Mouse (Mus musculus): Measurements from ENCODE around the gene Zscan25. TPM values are rescaled to one million over a fixed set of nuclear protein-coding genes. Genes with fewer than 3 reads are reported as not detected.
A peak's percentile ranks its signal among the peaks of the same experiment; 100 is the strongest.
"Not testable (repeated sequence)": the region's sequence is repeated elsewhere in the genome, so short reads cannot be mapped to it uniquely, and the experiment has no call there.

Zscan25 gene
- polyA plus RNA-seq, 1 experiment, result 10.4 TPM

DNA sequence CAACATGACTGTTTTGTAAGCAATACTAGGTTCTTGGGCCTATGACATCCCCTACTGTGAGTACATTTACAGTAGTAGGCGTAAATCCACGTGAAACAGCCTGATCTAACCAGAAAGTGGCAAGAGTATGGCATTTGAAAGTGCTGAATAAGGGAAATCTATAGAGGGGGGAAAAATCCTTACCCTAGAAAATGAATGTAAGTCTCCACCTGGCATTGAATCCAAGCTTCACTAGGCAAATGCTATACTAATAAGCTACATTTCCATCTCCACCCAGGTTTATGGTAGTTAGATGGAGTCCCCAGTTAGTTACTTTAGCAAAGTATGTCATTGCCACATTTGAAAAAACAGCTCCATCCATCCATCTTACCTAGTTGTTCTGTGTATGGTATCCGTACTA, 30.8 kb upstream of the Zscan25 start:
- Histone ChIP-seq H3K27me3 (ENCODE audit: control insufficient read depth, insufficient read depth, insufficient read length) (no peaks in the 10 kb centered on the region), H3K79me2 (ENCODE audit: control insufficient read depth, insufficient read depth) (no peaks in the 10 kb centered on the region), H3K36me3 (ENCODE audit: control insufficient read depth, insufficient read depth) (peaks cover 46% of the 10 kb centered on the region), H3K4me3 (ENCODE audit: insufficient read depth, poor library complexity, severe bottlenecking) (no peak overlapping the region), H3K79me3 (ENCODE audit: low read depth) (no peaks in the 10 kb centered on the region), H3ac (ENCODE audit: control insufficient read depth, insufficient read length, low read depth) (no peak overlapping the region)
- TF ChIP-seq CTCF (IDR thresholded peaks at IDR 0.05; ENCODE audit: control insufficient read depth, insufficient read depth, insufficient read length) (no peak), CEBPB (IDR thresholded peaks at IDR 0.05; ENCODE audit: low read depth) (no peak), USF1 (IDR thresholded peaks at IDR 0.05; ENCODE audit: low read depth) (no peak), MYOG (IDR thresholded peaks at IDR 0.05; ENCODE audit: control insufficient read depth, extremely low read depth, insufficient read length) (no peak), FOSL1 (IDR thresholded peaks at IDR 0.05; ENCODE audit: insufficient read depth, low read length, poor library complexity, severe bottlenecking) (no peak), MAX (IDR thresholded peaks at IDR 0.05) (no peak), MYOD1 (IDR thresholded peaks at IDR 0.05; ENCODE audit: control insufficient read depth, insufficient read length, low read depth) (no peak)

DNA sequence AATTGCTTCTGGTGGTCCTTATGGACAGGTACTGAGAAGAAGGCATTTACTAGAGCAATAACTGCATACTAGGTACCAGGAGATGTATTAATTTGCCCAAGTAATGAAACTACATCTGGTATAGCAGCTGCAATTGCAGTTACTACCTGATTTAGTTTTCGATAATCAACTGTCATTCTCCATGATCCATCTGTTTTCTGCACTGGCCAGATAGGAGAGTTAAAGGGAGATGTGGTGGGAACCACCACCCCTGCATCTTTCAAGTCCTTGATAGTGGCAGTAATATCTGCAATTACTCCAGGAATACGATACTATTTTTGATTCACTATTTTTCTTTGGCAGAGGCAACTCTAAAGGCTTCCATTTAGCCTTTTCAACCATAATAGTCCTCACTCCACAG, 6.7 kb upstream of the Zscan25 start:
- H3K36me3 ChIP-seq (ENCODE audit: control insufficient read depth, insufficient read depth); H3K27me3 ChIP-seq (ENCODE audit: control insufficient read depth, insufficient read depth, insufficient read length); H3K4me3 ChIP-seq (ENCODE audit: insufficient read depth, poor library complexity, severe bottlenecking); H3K79me3 ChIP-seq (ENCODE audit: low read depth); H3ac ChIP-seq (ENCODE audit: control insufficient read depth, insufficient read length, low read depth); H3K79me2 ChIP-seq (ENCODE audit: control insufficient read depth, insufficient read depth): not testable (repeated sequence)

DNA sequence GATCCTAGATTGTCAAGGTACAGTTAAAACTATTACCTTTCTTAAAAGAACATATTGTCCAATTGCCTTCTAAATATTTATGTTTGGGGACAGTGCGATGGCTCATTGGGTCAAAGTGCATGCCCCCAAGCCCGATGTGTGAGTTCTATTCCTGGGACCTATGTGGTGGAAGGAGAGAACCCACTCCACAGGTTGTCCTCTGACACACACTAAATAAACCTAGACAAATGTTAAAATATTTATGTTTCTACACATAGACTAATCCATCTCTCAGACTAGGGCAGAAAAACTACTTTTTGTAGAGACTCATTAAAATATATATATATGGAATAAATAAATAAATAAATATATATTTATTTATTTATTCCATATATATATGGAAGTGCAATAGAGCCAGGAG, 352 bp upstream of the Zscan25 start:
- Histone ChIP-seq H3ac (ENCODE audit: control insufficient read depth, insufficient read length, low read depth) (no peak overlapping the region), H3K79me2 (ENCODE audit: control insufficient read depth, insufficient read depth) (peaks cover 43% of the 10 kb centered on the region), H3K36me3 (ENCODE audit: control insufficient read depth, insufficient read depth) (peaks cover 15% of the 10 kb centered on the region), H3K79me3 (ENCODE audit: low read depth) (peaks cover 34% of the 10 kb centered on the region), H3K4me3 (ENCODE audit: insufficient read depth, poor library complexity, severe bottlenecking) (peak overlapping the region; percentile 75), H3K27me3 (ENCODE audit: control insufficient read depth, insufficient read depth, insufficient read length) (no peaks in the 10 kb centered on the region)
- TF ChIP-seq FOSL1 (IDR thresholded peaks at IDR 0.05; ENCODE audit: insufficient read depth, low read length, poor library complexity, severe bottlenecking) (no peak), CEBPB (IDR thresholded peaks at IDR 0.05; ENCODE audit: low read depth) (no peak), CTCF (IDR thresholded peaks at IDR 0.05; ENCODE audit: control insufficient read depth, insufficient read depth, insufficient read length) (no peak), MAX (IDR thresholded peaks at IDR 0.05) (no peak), MYOD1 (IDR thresholded peaks at IDR 0.05; ENCODE audit: control insufficient read depth, insufficient read length, low read depth) (no peak), MYOG (IDR thresholded peaks at IDR 0.05; ENCODE audit: control insufficient read depth, extremely low read depth, insufficient read length) (no peak), USF1 (IDR thresholded peaks at IDR 0.05; ENCODE audit: low read depth) (no peak)

DNA sequence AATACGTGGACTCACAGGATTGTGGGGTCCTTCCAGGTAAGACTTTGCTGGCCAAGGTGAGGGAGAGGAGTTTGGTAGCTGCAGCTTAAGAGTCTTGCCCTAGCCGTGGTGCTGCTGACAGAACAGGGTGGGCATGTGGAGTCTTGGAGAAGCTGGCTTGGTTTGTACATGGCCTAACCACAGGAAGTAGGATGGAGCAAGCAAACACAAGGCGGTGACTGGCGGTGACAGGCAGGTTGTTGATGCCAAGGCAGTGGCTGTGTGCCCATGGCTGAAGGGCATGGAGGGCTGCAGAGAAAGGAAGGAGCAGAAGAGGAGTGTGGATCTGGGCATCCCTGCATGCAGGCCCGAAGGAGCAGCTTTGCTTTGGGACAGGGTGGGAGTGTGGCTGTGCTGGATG, 8.1 kb downstream of the Zscan25 start:
- peaks cover 6% of the 10 kb centered on the region for H3K79me3 ChIP-seq (ENCODE audit: low read depth)
- TF ChIP-seq MYOD1 (IDR thresholded peaks at IDR 0.05; ENCODE audit: control insufficient read depth, insufficient read length, low read depth) (no peak), FOSL1 (IDR thresholded peaks at IDR 0.05; ENCODE audit: insufficient read depth, low read length, poor library complexity, severe bottlenecking) (no peak), MAX (IDR thresholded peaks at IDR 0.05) (no peak), CTCF (IDR thresholded peaks at IDR 0.05; ENCODE audit: control insufficient read depth, insufficient read depth, insufficient read length) (no peak), CEBPB (IDR thresholded peaks at IDR 0.05; ENCODE audit: low read depth) (no peak), MYOG (IDR thresholded peaks at IDR 0.05; ENCODE audit: control insufficient read depth, extremely low read depth, insufficient read length) (no peak), USF1 (IDR thresholded peaks at IDR 0.05; ENCODE audit: low read depth) (no peak)
- H3K79me2 ChIP-seq (ENCODE audit: control insufficient read depth, insufficient read depth), result peaks cover 20% of the 10 kb centered on the region
- H3ac ChIP-seq (ENCODE audit: control insufficient read depth, insufficient read length, low read depth), result no peak overlapping the region
- H3K4me3 ChIP-seq (ENCODE audit: insufficient read depth, poor library complexity, severe bottlenecking), result no peak overlapping the region
- H3K36me3 ChIP-seq (ENCODE audit: control insufficient read depth, insufficient read depth), result peaks cover 78% of the 10 kb centered on the region
- H3K27me3 ChIP-seq (ENCODE audit: control insufficient read depth, insufficient read depth, insufficient read length), result no peaks in the 10 kb centered on the region

DNA sequence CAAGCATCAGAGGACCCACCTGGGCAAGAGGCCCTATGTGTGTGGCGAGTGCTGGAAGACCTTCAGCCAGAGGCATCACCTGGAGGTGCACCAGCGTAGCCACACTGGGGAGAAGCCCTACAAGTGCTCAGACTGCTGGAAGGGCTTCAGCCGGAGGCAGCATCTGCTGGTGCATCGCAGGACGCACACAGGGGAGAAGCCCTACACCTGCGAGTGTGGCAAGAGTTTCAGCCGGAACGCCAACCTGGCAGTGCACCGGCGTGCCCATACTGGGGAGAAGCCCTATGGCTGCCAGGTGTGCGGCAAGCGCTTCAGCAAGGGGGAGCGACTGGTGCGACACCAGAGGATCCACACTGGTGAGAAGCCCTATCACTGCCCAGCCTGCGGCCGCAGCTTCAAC, 10.4 kb downstream of the Zscan25 start:
- TF ChIP-seq USF1 (IDR thresholded peaks at IDR 0.05; ENCODE audit: low read depth) (no peak), CTCF (IDR thresholded peaks at IDR 0.05; ENCODE audit: control insufficient read depth, insufficient read depth, insufficient read length) (no peak), FOSL1 (IDR thresholded peaks at IDR 0.05; ENCODE audit: insufficient read depth, low read length, poor library complexity, severe bottlenecking) (no peak), MAX (IDR thresholded peaks at IDR 0.05) (no peak), MYOG (IDR thresholded peaks at IDR 0.05; ENCODE audit: control insufficient read depth, extremely low read depth, insufficient read length) (no peak), CEBPB (IDR thresholded peaks at IDR 0.05; ENCODE audit: low read depth) (no peak), MYOD1 (IDR thresholded peaks at IDR 0.05; ENCODE audit: control insufficient read depth, insufficient read length, low read depth) (no peak)
- no peak overlapping the region for H3ac ChIP-seq (ENCODE audit: control insufficient read depth, insufficient read length, low read depth)
- peaks cover 68% of the 10 kb centered on the region for H3K36me3 ChIP-seq (ENCODE audit: control insufficient read depth, insufficient read depth)
- peaks cover 8% of the 10 kb centered on the region for H3K79me2 ChIP-seq (ENCODE audit: control insufficient read depth, insufficient read depth)
- H3K27me3 ChIP-seq (ENCODE audit: control insufficient read depth, insufficient read depth, insufficient read length), result no peaks in the 10 kb centered on the region
- H3K4me3 ChIP-seq (ENCODE audit: insufficient read depth, poor library complexity, severe bottlenecking), result no peak overlapping the region
- no peaks in the 10 kb centered on the region for H3K79me3 ChIP-seq (ENCODE audit: low read depth)

DNA sequence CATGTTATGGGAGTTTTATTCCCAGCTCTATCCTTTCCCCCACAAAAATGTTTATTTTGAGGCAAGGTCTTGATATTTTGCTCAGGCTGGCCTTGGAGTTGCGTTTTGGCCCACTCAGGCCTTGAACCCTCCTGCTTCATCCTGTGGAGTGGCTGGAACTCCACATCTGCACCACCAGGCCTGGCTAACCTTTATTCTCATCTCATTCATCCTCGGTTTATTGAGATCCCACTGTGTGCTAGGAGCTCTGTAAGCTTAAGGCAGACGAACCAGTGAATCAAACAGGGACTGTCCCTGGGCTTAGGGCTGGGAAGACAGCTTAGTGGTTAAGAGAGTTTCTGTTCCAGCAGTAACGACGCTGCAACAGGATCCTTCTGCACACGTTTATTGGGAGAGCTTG, 12.1 kb downstream of the Zscan25 start:
- H3K79me3 ChIP-seq (ENCODE audit: low read depth), result no peaks in the 10 kb centered on the region
- peaks cover 51% of the 10 kb centered on the region for H3K36me3 ChIP-seq (ENCODE audit: control insufficient read depth, insufficient read depth)
- H3K27me3 ChIP-seq (ENCODE audit: control insufficient read depth, insufficient read depth, insufficient read length), result no peaks in the 10 kb centered on the region
- peaks cover 2% of the 10 kb centered on the region for H3K79me2 ChIP-seq (ENCODE audit: control insufficient read depth, insufficient read depth)
- no peak overlapping the region for H3K4me3 ChIP-seq (ENCODE audit: insufficient read depth, poor library complexity, severe bottlenecking)
- no peak overlapping the region for H3ac ChIP-seq (ENCODE audit: control insufficient read depth, insufficient read length, low read depth)
- no peak for TF ChIP-seq MYOD1 (IDR thresholded peaks at IDR 0.05; ENCODE audit: control insufficient read depth, insufficient read length, low read depth)
- no peak for TF ChIP-seq USF1 (IDR thresholded peaks at IDR 0.05; ENCODE audit: low read depth)
- no peak for TF ChIP-seq CEBPB (IDR thresholded peaks at IDR 0.05; ENCODE audit: low read depth)
- TF ChIP-seq CTCF (IDR thresholded peaks at IDR 0.05; ENCODE audit: control insufficient read depth, insufficient read depth, insufficient read length), result no peak
- no peak for TF ChIP-seq MYOG (IDR thresholded peaks at IDR 0.05; ENCODE audit: control insufficient read depth, extremely low read depth, insufficient read length)
- TF ChIP-seq FOSL1 (IDR thresholded peaks at IDR 0.05; ENCODE audit: insufficient read depth, low read length, poor library complexity, severe bottlenecking), result no peak
- TF ChIP-seq MAX (IDR thresholded peaks at IDR 0.05), result no peak
